Mouse (Mus musculus): ENCODE measurements at regions not wholly inside any gene's neighbourhood (a gene's known extent, or its start where the extent isn't known, plus 50 kb on each side); places are given as distances from the start of the nearest gene placed in this dataset.

GRCm38 (mm10) chr8:89632304-89632703 is 588.3 kb upstream of the Sall1 start:
- no peak for DNase-seq

GRCm38 (mm10) chr8:89630540-89630939 is 586.6 kb upstream of the Sall1 start:
- DNase-seq: peak; percentile 16

- DNase-seq: no peak
These were observed 574.1 kb upstream of the Sall1 start for GRCm38 (mm10) chr8:89618089-89618488.

GRCm38 (mm10) chr8:89615863-89616558 is 572.0 kb upstream of the Sall1 start:
- DNase-seq: no peak

- DNase-seq: no peak
These were observed 565.1 kb upstream of the Sall1 start for GRCm38 (mm10) chr8:89609074-89609473.

GRCm38 (mm10) chr8:89605905-89606468 is 562.0 kb upstream of the Sall1 start:
- no peak for DNase-seq

GRCm38 (mm10) chr8:89604461-89604860 is 560.5 kb upstream of the Sall1 start:
- DNase-seq: peak; percentile 5

GRCm38 (mm10) chr8:89596380-89596779 is 552.4 kb upstream of the Sall1 start:
- DNase-seq: no peak

- DNase-seq: no peak
These were observed 539.1 kb upstream of the Sall1 start for GRCm38 (mm10) chr8:89583091-89583490.

GRCm38 (mm10) chr8:89582566-89582965 is 538.6 kb upstream of the Sall1 start:
- DNase-seq: no peak

GRCm38 (mm10) chr8:89571816-89572215 is 527.9 kb upstream of the Sall1 start:
- peak; percentile 79 for DNase-seq

- DNase-seq: no peak
These were observed 526.8 kb upstream of the Sall1 start for GRCm38 (mm10) chr8:89570639-89571325.

GRCm38 (mm10) chr8:89569406-89569805 is 525.4 kb upstream of the Sall1 start:
- no peak for DNase-seq

- no peak for DNase-seq
These were observed 524.7 kb upstream of the Sall1 start for GRCm38 (mm10) chr8:89568641-89569040.

GRCm38 (mm10) chr8:89566986-89567385 is 523.0 kb upstream of the Sall1 start:
- DNase-seq: no peak

- no peak for DNase-seq
These were observed 522.5 kb upstream of the Sall1 start for GRCm38 (mm10) chr8:89566461-89566860.

GRCm38 (mm10) chr8:89565147-89565826 is 521.3 kb upstream of the Sall1 start:
- no peak for DNase-seq

GRCm38 (mm10) chr8:89563544-89563943 is 519.6 kb upstream of the Sall1 start:
- no peak for DNase-seq

- no peak for DNase-seq
These were observed 518.6 kb upstream of the Sall1 start for GRCm38 (mm10) chr8:89562597-89562996.

GRCm38 (mm10) chr8:89541231-89541630 is 497.3 kb upstream of the Sall1 start:
- no peak for DNase-seq

- no peak for DNase-seq
These were observed 490.6 kb upstream of the Sall1 start for GRCm38 (mm10) chr8:89534605-89535004.

- DNase-seq: no peak
These were observed 481.1 kb upstream of the Sall1 start for GRCm38 (mm10) chr8:89525041-89525440.

- DNase-seq: no peak
These were observed 479.4 kb upstream of the Sall1 start for GRCm38 (mm10) chr8:89523336-89523735.

GRCm38 (mm10) chr8:89516602-89517001 is 472.6 kb upstream of the Sall1 start:
- DNase-seq: no peak

Data from lung, postnatal 10 days (tissue).